Mouse (Mus musculus): Measurements from ENCODE around the gene Pgam5.

- TF ChIP-seq CTCF (IDR thresholded peaks at IDR 0.05; ENCODE audit: extremely low read depth, insufficient read length, insufficient replicate concordance, low read depth, low read length) (no peak), POLR2A (IDR thresholded peaks at IDR 0.05; ENCODE audit: low read depth, low read length) (no peak)
These were observed 16.9 kb upstream of the Pgam5 start for GRCm38 (mm10) chr5:110286446-110287083.

Data from small intestine, adult 2 months (tissue).